Mouse (Mus musculus) effector memory CD4-positive, alpha-beta T cell, adult 7 months (primary cell): ENCODE results near the gene Nr4a3. TPM values are rescaled to one million over a fixed set of nuclear protein-coding genes. Genes with fewer than 3 reads are reported as not detected.

Source experiments
- polyA plus RNA-seq: library from polyadenylated mRNA; unstranded; fragments of 100-300 nt; shearing (Covaris generic); gene quantifications from one replicate; pipeline ENCODE4 v1.2.1, GENCODE M21; 2017

Nr4a3 gene
- 279 TPM for polyA plus RNA-seq

DNA sequence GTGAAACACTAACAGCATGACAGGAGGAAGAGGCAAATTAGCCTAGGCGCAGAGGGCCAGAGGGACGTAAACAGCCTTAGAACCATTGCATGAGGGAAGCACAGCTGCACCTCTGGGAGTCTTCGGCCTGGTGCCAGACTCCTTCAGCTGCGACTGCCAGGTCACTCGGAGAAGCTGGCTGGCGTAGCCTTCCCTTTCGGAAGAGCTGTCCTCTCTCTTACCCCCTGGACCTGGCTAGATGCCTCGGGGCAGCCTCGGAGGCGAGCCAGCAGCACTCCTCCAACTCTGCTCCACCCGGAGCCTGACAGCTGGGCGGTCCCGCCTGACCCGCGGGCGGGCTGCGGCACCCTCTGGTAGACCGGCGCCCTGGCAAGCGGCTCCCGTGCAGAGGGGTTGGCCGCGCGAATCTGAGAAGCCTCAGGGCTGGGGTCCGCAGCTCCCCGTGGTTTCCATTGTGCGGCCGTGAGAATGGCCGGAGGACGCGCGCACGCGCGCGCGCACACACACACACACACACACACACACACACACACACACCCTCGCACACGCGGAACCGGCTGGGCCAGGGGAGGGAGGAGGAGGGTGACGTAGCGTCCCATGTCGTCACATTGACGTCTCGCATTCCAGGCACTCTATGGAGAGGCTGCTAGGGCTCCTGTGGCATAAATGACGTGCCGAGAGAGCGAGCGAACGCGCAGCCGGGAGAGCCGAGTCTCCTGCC, at the start of gene Nr4a3:
TSS of gene Nr4a3 (plus strand) at position 663 of the 721 bp plus-strand sequence.

DNA sequence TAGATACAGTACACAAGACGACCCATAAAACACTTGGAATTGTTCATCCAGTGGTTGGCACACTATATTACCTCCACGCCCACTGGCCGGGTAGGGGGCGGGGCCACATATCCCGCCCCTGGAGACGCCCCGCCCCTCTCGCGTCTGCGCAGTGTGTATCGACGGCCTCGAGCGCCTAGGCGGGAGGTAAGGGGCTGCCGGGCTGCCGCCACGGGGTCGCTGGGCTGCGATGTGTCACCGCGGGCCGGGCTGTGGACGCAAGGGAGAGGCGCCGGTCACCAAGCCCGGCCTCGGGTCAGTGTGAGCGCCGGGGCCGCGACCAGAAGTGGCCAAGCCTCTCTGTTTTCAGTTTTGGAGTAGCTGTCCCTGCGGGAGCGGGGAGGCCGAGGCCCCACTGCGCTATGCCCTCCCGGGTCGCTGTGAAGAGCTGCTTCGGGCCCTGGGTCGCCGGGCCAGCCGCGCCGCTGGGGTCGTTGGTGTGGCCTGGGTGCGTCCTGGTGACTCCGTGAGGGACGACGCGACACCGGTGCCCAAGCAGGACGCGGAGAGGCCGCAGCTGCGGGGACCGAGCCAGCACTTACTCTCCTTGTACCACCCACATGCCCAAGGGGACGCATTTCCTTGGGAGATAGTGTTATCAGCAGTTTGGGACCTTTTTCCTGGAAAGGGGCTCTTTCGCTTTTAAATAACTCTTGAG, 80.0 kb downstream of the Nr4a3 start, which contains the start of gene Stx17:
TSS of gene Stx17 (plus strand) at position 143 of the 697 bp plus-strand sequence.

Other genes with a start within 250 kb of the Nr4a3 start
- gene Stx17, start 79.8 kb downstream of the Nr4a3 start, polyA plus RNA-seq: 21.3 TPM
- 106 TPM for gene Erp44, start 234.4 kb downstream of the Nr4a3 start, polyA plus RNA-seq
- gene Invs, start 234.6 kb downstream of the Nr4a3 start, polyA plus RNA-seq: 13.4 TPM